Mouse (Mus musculus) embryo, embryonic 10.5 days (tissue): ENCODE data around the gene Txndc5.

Source experiments
- DNase-seq: peaks from one replicate; pipeline ENCODE4 v3.0.0-alpha.2; 2015; ENCODE audit warnings: low spot score

The Txndc5 gene

GRCm38 (mm10) chr13:38528687-38529294 is at the start of gene Txndc5:
Gene Txndc5 (minus strand): TSS chr13:38528824.
- no peak for DNase-seq

- DNase-seq: no peak
Measured at GRCm38 (mm10) chr13:38574668-38575067, 46.0 kb upstream of the Txndc5 start.

GRCm38 (mm10) chr13:38573281-38573680 is 44.7 kb upstream of the Txndc5 start:
- DNase-seq: no peak

GRCm38 (mm10) chr13:38565245-38565644 is 36.6 kb upstream of the Txndc5 start:
- DNase-seq: no peak

- DNase-seq: no peak
Measured at GRCm38 (mm10) chr13:38554611-38555010, 26.0 kb upstream of the Txndc5 start.

GRCm38 (mm10) chr13:38554210-38554609 is 25.6 kb upstream of the Txndc5 start:
- DNase-seq: no peak

GRCm38 (mm10) chr13:38548681-38549080 is 20.1 kb upstream of the Txndc5 start:
- DNase-seq: no peak

GRCm38 (mm10) chr13:38547717-38548116 is 19.1 kb upstream of the Txndc5 start:
- DNase-seq: no peak

GRCm38 (mm10) chr13:38546754-38547153 is 18.1 kb upstream of the Txndc5 start:
- DNase-seq: no peak

- no peak for DNase-seq
Measured at GRCm38 (mm10) chr13:38545460-38545859, 16.8 kb upstream of the Txndc5 start.

GRCm38 (mm10) chr13:38544769-38545445 is 16.3 kb upstream of the Txndc5 start:
- DNase-seq: no peak

GRCm38 (mm10) chr13:38543455-38544125 is 15.0 kb upstream of the Txndc5 start:
- no peak for DNase-seq

- DNase-seq: no peak
Measured at GRCm38 (mm10) chr13:38539192-38539900, 10.7 kb upstream of the Txndc5 start.

- DNase-seq: no peak
Measured at GRCm38 (mm10) chr13:38537521-38537920, 8.9 kb upstream of the Txndc5 start.

GRCm38 (mm10) chr13:38534731-38535130 is 6.1 kb upstream of the Txndc5 start:
- DNase-seq: no peak

- no peak for DNase-seq
Measured at GRCm38 (mm10) chr13:38534016-38534415, 5.4 kb upstream of the Txndc5 start.

- no peak for DNase-seq
Measured at GRCm38 (mm10) chr13:38533461-38533860, 4.8 kb upstream of the Txndc5 start.

- no peak for DNase-seq
Measured at GRCm38 (mm10) chr13:38531498-38531897, 2.9 kb upstream of the Txndc5 start.

- no peak for DNase-seq
Measured at GRCm38 (mm10) chr13:38529576-38529975, 952 bp upstream of the Txndc5 start.

GRCm38 (mm10) chr13:38527797-38528650 is 600 bp downstream of the Txndc5 start:
- peak; percentile 83 for DNase-seq

GRCm38 (mm10) chr13:38527041-38527796 is 1.4 kb downstream of the Txndc5 start:
- DNase-seq: peak; percentile 61
